Mouse (Mus musculus) liver, postnatal 0 days (tissue): ENCODE results near the gene Eno2. TPM values are rescaled to one million over a fixed set of nuclear protein-coding genes. Genes with fewer than 3 reads are reported as not detected.

Source experiments
- ATAC-seq: fragments of 200-750 bp; cut with Nextera tagmentation; 2 replicates; pipeline ENCODE4 v1.8.0; 2017; ENCODE audit warnings: mild to moderate bottlenecking, moderate library complexity
- DNase-seq: peaks from one replicate; pipeline ENCODE4 v3.0.0-alpha.2; 2016
- H3K27ac ChIP-seq: fragments of 300-500 bp; sonication (generic); 2 replicates; pipeline ENCODE4 v1.5.1; 2014; ENCODE audit warnings: antibody characterized with exemption, moderate library complexity, mild to moderate bottlenecking, low read depth
- H3K27me3 ChIP-seq: fragments of 300-500 bp; sonication (generic); 2 replicates; pipeline ENCODE4 v1.6.1; 2014; ENCODE audit warnings: low read length, control low read depth, mixed read lengths; ENCODE audit not compliant: insufficient read depth
- H3K36me3 ChIP-seq: fragments of 300-500 bp; sonication (generic); replicated peaks from 2 replicates; pipeline ENCODE4 v1.6.1; 2014; ENCODE audit warnings: mild to moderate bottlenecking, control low read depth, low read length, moderate library complexity, mixed read lengths; ENCODE audit not compliant: insufficient read depth
- H3K4me1 ChIP-seq: fragments of 300-500 bp; sonication (generic); 2 replicates; pipeline ENCODE4 v1.6.1; 2014; ENCODE audit warnings: antibody characterized with exemption, mild to moderate bottlenecking, control low read depth; ENCODE audit not compliant: insufficient read depth
- H3K4me2 ChIP-seq: fragments of 300-500 bp; sonication (generic); 2 replicates; pipeline ENCODE4 v1.6.1; 2014; ENCODE audit warnings: low read depth, mild to moderate bottlenecking, low read length, moderate library complexity, mixed read lengths
- H3K4me3 ChIP-seq: fragments of 300-500 bp; sonication (generic); 2 replicates; pipeline ENCODE4 v1.5.1; 2014; ENCODE audit warnings: low read depth, low read length
- H3K9ac ChIP-seq: fragments of 300-500 bp; sonication (generic); replicated peaks from 2 replicates; pipeline ENCODE4 v1.6.1; 2014; ENCODE audit warnings: mild to moderate bottlenecking, moderate library complexity
- H3K9me3 ChIP-seq: fragments of 300-500 bp; sonication (generic); 2 replicates; pipeline ENCODE4 v1.6.1; 2016; ENCODE audit warnings: mild to moderate bottlenecking, control low read depth, low read length, mixed read lengths
- CTCF ChIP-seq: sonication (generic); IDR thresholded peaks from 2 replicates; pipeline ENCODE4 v1.5.1; 2016; ENCODE audit warnings: antibody characterized with exemption, low read depth
- EP300 ChIP-seq: IDR thresholded peaks from 2 replicates; pipeline ENCODE4 v1.6.1; 2016; ENCODE audit warnings: antibody characterized with exemption, low read depth, mild to moderate bottlenecking
- WGBS: fragments of 180-500 bp; shearing (Covaris S2); extraction: QIAGEN DNeasy Blood & Tissue Kit; methylation state at CpG from one replicate; pipeline ENCODE4 v1.1.7; 2014; ENCODE audit not compliant: insufficient replicate concordance; 5-methylcytosine and 5-hydroxymethylcytosine counted together
- polyA plus RNA-seq: library from polyadenylated mRNA; unstranded; fragments of >200 nt; fragmentation: Nextera tagmentation; extraction: Ambion mirVana; gene quantifications from 2 replicates; pipeline ENCODE4 v1.2.1, GENCODE M21; 2015

Gene Eno2
- polyA plus RNA-seq, 1 experiment from 2014 or later, result 0.27 TPM

- Histone ChIP-seq H3K4me2 (peak overlapping the region; percentile 99), H3K9me3 (no peaks in the 10 kb centered on the region), H3K4me3 (peak overlapping the region; percentile 63), H3K9ac (peak overlapping the region; percentile 73), H3K27ac (peak overlapping the region; percentile 99), H3K4me1 (peaks cover 35% of the 10 kb centered on the region), H3K27me3 (no peaks in the 10 kb centered on the region), H3K36me3 (peaks cover 5% of the 10 kb centered on the region; the same call in 1 of the 2 replicates)
- whole genome bisulfite sequencing, result under 1% methylated on average over 29 of the region's 29 CpGs
- TF ChIP-seq EP300 (no peak), CTCF (peak; percentile 72)
- ATAC-seq, result no peak
- peak; percentile 67 for DNase-seq
These were observed 29.1 kb downstream of the Eno2 start for GRCm38 (mm10) chr6:124740211-124740887.

- Histone ChIP-seq H3K27ac (peak overlapping the region; percentile 99), H3K9ac (peak overlapping the region; percentile 17; the same call in 1 of the 2 replicates), H3K4me1 (peaks cover 29% of the 10 kb centered on the region), H3K36me3 (peaks cover 5% of the 10 kb centered on the region; the same call in 1 of the 2 replicates), H3K4me2 (peak overlapping the region; percentile 99; the same call in 1 of the 2 replicates), H3K27me3 (no peaks in the 10 kb centered on the region), H3K4me3 (no peak overlapping the region), H3K9me3 (no peaks in the 10 kb centered on the region)
- 77% methylated on average over 10 of the region's 10 CpGs for WGBS
- TF ChIP-seq EP300 (no peak), CTCF (no peak)
- peak; percentile 11 for DNase-seq
- ATAC-seq, result no peak
These were observed 30.2 kb downstream of the Eno2 start for GRCm38 (mm10) chr6:124739231-124739796.

GRCm38 (mm10) chr6:124738511-124739023 lies 30.9 kb downstream of the Eno2 start, which contains the start of gene Ptpn6:
Ptpn6 (minus strand) TSS chr6:124738714.
- H3K4me3 ChIP-seq, result peak within 1 kb of the TSS; percentile 29
- H3K4me2 ChIP-seq, result peak within 1 kb of the TSS; percentile 99
- WGBS, result 21% methylated on average over 15 of the region's 15 CpGs
- peak within 1 kb of the TSS; percentile 51 for H3K9ac ChIP-seq
- DNase-seq (peak; percentile 84), ATAC-seq (peak; percentile 65)
- no peaks in the 10 kb centered on the region for H3K27me3 ChIP-seq
- peak within 1 kb of the TSS; percentile 99 for H3K27ac ChIP-seq
- peaks cover 5% of the 10 kb centered on the region; the same call in 1 of the 2 replicates for H3K36me3 ChIP-seq
- no peaks in the 10 kb centered on the region for H3K9me3 ChIP-seq
- H3K4me1 ChIP-seq, result peaks cover 33% of the 10 kb centered on the region
- TF ChIP-seq EP300 (0 out of 2 replicates have a peak, but pooled peaks have one; percentile 30), CTCF (no peak)

GRCm38 (mm10) chr6:124737040-124737439 lies 32.4 kb downstream of the Eno2 start:
- H3K27me3 ChIP-seq, result no peaks in the 10 kb centered on the region
- H3K9ac ChIP-seq, result no peak overlapping the region
- no peak overlapping the region for H3K27ac ChIP-seq
- H3K4me2 ChIP-seq, result no peak overlapping the region
- DNase-seq (no peak), ATAC-seq (no peak)
- no peaks in the 10 kb centered on the region for H3K9me3 ChIP-seq
- H3K4me3 ChIP-seq, result no peak overlapping the region
- no peaks in the 10 kb centered on the region; the same call in 1 of the 2 replicates for H3K36me3 ChIP-seq
- H3K4me1 ChIP-seq, result peaks cover 40% of the 10 kb centered on the region
- WGBS, result 76% methylated on average over 11 of the region's 11 CpGs
- TF ChIP-seq EP300 (no peak), CTCF (no peak)

- DNase-seq, result no peak
- H3K27ac ChIP-seq, result no peak overlapping the region
- WGBS, result 73% methylated on average over 3 of the region's 3 CpGs
- H3K9ac ChIP-seq, result no peak overlapping the region
- H3K4me3 ChIP-seq, result no peak overlapping the region
- no peaks in the 10 kb centered on the region for H3K27me3 ChIP-seq
- no peaks in the 10 kb centered on the region for H3K9me3 ChIP-seq
- no peak for ATAC-seq
- peaks cover 25% of the 10 kb centered on the region for H3K4me1 ChIP-seq
- H3K4me2 ChIP-seq, result no peak overlapping the region
- peaks cover 10% of the 10 kb centered on the region for H3K36me3 ChIP-seq
- TF ChIP-seq CTCF (no peak), EP300 (no peak)
These were observed 35.1 kb downstream of the Eno2 start for GRCm38 (mm10) chr6:124734417-124734816.
